Mouse (Mus musculus) hindbrain, embryonic 13.5 days (tissue): ENCODE data around the gene Gm26938. TPM values are rescaled to one million over a fixed set of nuclear protein-coding genes. Genes with fewer than 3 reads are reported as not detected.

Experiments used
- ATAC-seq: fragments of 200-750 bp; cut with Nextera tagmentation; 2 replicates; pipeline ENCODE4 v1.8.0; 2017; ENCODE audit warnings: moderate TSS enrichment; ENCODE audit not compliant: low FRiP score
- H3K27ac ChIP-seq: fragments of 300-500 bp; sonication (generic); 2 replicates; pipeline ENCODE4 v1.5.1; 2015; ENCODE audit warnings: inconsistent platforms, mild to moderate bottlenecking, moderate library complexity
- H3K27me3 ChIP-seq: fragments of 300-500 bp; sonication (generic); 2 replicates; pipeline ENCODE4 v1.6.1; 2015; ENCODE audit warnings: mild to moderate bottlenecking, inconsistent platforms
- H3K36me3 ChIP-seq: fragments of 300-500 bp; sonication (generic); 2 replicates; pipeline ENCODE4 v1.6.1; 2015; ENCODE audit warnings: mild to moderate bottlenecking, inconsistent platforms
- H3K4me1 ChIP-seq: fragments of 300-500 bp; sonication (generic); replicated peaks from 2 replicates; pipeline ENCODE4 v1.6.1; 2015; ENCODE audit warnings: inconsistent platforms
- H3K4me2 ChIP-seq: fragments of 300-500 bp; sonication (generic); 2 replicates; pipeline ENCODE4 v1.6.1; 2015; ENCODE audit warnings: inconsistent platforms, mild to moderate bottlenecking, moderate library complexity
- H3K4me3 ChIP-seq: fragments of 300-500 bp; sonication (generic); 2 replicates; pipeline ENCODE4 v1.5.1; 2015; ENCODE audit warnings: mild to moderate bottlenecking, inconsistent platforms
- H3K9ac ChIP-seq: fragments of 300-500 bp; sonication (generic); 2 replicates; pipeline ENCODE4 v1.6.1; 2015; ENCODE audit warnings: mild to moderate bottlenecking, inconsistent platforms
- H3K9me3 ChIP-seq: fragments of 300-500 bp; sonication (generic); 2 replicates; pipeline ENCODE4 v1.6.1; 2016; ENCODE audit warnings: inconsistent platforms
- WGBS: fragments of 180-500 bp; shearing (Covaris S2); methylation state at CpG from one replicate; pipeline ENCODE4 v1.1.7; 2015; 5-methylcytosine and 5-hydroxymethylcytosine counted together
- polyA plus RNA-seq: library from polyadenylated mRNA; unstranded; fragments of >200 nt; fragmentation: Nextera tagmentation; extraction: Ambion mirVana; gene quantifications from 2 replicates; pipeline ENCODE4 v1.2.1, GENCODE M21; 2015

Gene Gm26938
- polyA plus RNA-seq, 1 experiment from 2014 or later = not detected

GRCm38 (mm10) chr5:139829384-139829783 is 3.2 kb upstream of the Gm26938 start:
- Histone ChIP-seq H3K27me3 (0 out of 2 replicates have a peak, but pooled peaks cover 8% of the 10 kb centered on the region), H3K36me3 (peaks cover 2% of the 10 kb centered on the region; the same call in 1 of the 2 replicates), H3K27ac (no peak overlapping the region), H3K9ac (no peak overlapping the region), H3K4me1 (peaks cover 17% of the 10 kb centered on the region), H3K9me3 (no peaks in the 10 kb centered on the region), H3K4me2 (no peak overlapping the region), H3K4me3 (no peak overlapping the region)
- whole genome bisulfite sequencing = 86% methylated on average over 13 of the region's 13 CpGs
- no peak for ATAC-seq

DNA sequence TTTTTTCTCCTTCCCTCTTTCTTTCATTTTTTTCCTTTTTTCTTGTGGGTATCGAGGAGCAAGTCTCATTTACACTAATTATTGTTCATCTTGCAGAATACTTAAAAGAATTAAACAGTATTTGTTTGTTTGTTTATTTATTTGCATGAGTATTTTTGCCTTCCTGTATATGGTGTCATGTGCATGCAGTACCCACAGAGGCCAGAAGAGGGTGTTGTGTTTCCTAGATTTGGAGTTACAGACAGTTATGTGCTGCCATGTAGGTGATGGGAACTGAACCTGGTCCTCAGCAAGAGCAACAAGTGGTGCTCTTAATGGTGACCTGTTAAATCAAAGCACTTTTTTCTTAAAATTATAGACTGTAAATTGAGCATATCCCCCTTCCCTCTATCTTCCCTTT is 1.4 kb upstream of the Gm26938 start:
- ATAC-seq = no peak
- no peak overlapping the region for H3K27ac ChIP-seq
- H3K4me2 ChIP-seq = no peak overlapping the region
- 0 out of 2 replicates have a peak, but pooled peaks cover 8% of the 10 kb centered on the region for H3K27me3 ChIP-seq
- no peak overlapping the region for H3K9ac ChIP-seq
- peaks cover 21% of the 10 kb centered on the region for H3K4me1 ChIP-seq
- H3K4me3 ChIP-seq = no peak overlapping the region
- 96% methylated on average over 1 of the region's 1 CpGs for WGBS
- no peaks in the 10 kb centered on the region for H3K9me3 ChIP-seq
- peaks cover 18% of the 10 kb centered on the region for H3K36me3 ChIP-seq

- Histone ChIP-seq H3K9ac (peak overlapping the region; percentile 80), H3K27me3 (no peaks in the 10 kb centered on the region), H3K4me2 (peak overlapping the region; percentile 94), H3K27ac (peak overlapping the region; percentile 83; the same call in 1 of the 2 replicates), H3K36me3 (peaks cover 31% of the 10 kb centered on the region), H3K4me3 (peak overlapping the region; percentile 69), H3K4me1 (peaks cover 21% of the 10 kb centered on the region), H3K9me3 (no peaks in the 10 kb centered on the region)
- ATAC-seq = no peak; the same call in 1 of the 2 replicates
- 51% methylated on average over 11 of the region's 11 CpGs for WGBS
Measured at GRCm38 (mm10) chr5:139825947-139826346, 260 bp downstream of the Gm26938 start.

DNA sequence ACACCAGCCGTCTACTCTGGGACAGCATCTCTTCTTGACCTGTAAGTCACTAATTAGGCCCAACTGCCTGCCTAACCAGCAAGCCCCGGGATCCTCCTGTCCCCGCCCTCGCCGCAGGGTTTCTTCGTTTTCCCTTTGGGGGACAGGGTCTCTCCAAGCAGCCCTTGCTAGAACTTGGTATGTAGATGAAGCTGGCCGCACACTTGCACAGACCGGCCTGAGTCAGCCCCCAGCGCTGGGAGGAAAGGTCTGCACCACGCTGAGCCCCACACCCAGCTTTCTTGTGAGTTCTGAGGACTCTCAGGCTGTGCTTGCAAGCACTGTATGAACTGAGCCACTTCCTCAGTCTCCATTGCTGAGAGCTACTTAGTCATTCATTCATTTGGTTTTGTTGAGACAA is 1.7 kb downstream of the Gm26938 start:
- ATAC-seq = no peak
- Histone ChIP-seq H3K27me3 (no peaks in the 10 kb centered on the region), H3K4me3 (no peak overlapping the region), H3K36me3 (peaks cover 31% of the 10 kb centered on the region), H3K9ac (no peak overlapping the region), H3K4me1 (peaks cover 21% of the 10 kb centered on the region), H3K27ac (no peak overlapping the region), H3K4me2 (no peak overlapping the region; the same call in 1 of the 2 replicates), H3K9me3 (no peaks in the 10 kb centered on the region)
- 92% methylated on average over 10 of the region's 10 CpGs for whole genome bisulfite sequencing

GRCm38 (mm10) chr5:139821466-139822459 is 4.4 kb downstream of the Gm26938 start:
- Histone ChIP-seq H3K27ac (no peak overlapping the region), H3K36me3 (peaks cover 31% of the 10 kb centered on the region), H3K4me3 (no peak overlapping the region), H3K27me3 (no peaks in the 10 kb centered on the region; the same call in 1 of the 2 replicates), H3K9ac (no peak overlapping the region), H3K4me1 (peaks cover 21% of the 10 kb centered on the region), H3K4me2 (no peak overlapping the region), H3K9me3 (no peaks in the 10 kb centered on the region)
- 78% methylated on average over 12 of the region's 12 CpGs for WGBS
- no peak for ATAC-seq

- 87% methylated on average over 9 of the region's 9 CpGs for WGBS
- ATAC-seq = no peak
Measured at GRCm38 (mm10) chr5:139819538-139820181, 6.5 kb downstream of the Gm26938 start, which contains the start of gene Tmem184a. Gene Tmem184a, minus strand, starts transcription at chr5:139819917.

DNA sequence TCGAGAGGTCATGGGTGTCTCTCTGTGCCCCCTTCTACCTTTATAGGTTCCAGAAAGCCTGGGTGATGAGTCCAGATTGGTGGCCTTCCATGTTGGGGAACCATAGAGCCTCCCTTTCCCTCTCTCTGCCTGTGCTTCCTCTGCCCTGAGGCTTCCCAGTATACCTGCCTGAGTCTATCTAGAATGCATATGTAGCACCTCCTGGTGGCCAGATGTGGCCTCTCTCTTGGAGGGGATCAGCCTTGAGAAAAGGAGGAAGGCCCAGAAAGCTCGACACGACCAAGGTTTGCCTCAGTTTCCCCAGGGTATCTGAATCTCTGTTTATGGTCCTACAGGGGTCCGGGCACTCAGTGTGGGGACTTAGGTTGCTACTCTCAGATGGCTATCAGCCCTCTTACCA is 7.4 kb downstream of the Gm26938 start:
- no peak overlapping the region for H3K9ac ChIP-seq
- H3K27me3 ChIP-seq = peaks cover 17% of the 10 kb centered on the region
- ATAC-seq = no peak
- H3K4me3 ChIP-seq = no peak overlapping the region
- no peak overlapping the region for H3K27ac ChIP-seq
- peaks cover 25% of the 10 kb centered on the region for H3K36me3 ChIP-seq
- H3K9me3 ChIP-seq = no peaks in the 10 kb centered on the region
- WGBS = 58% methylated on average over 4 of the region's 4 CpGs
- peaks cover 7% of the 10 kb centered on the region; the same call in 1 of the 2 replicates for H3K4me1 ChIP-seq
- H3K4me2 ChIP-seq = no peak overlapping the region

More at GRCm38 (mm10) chr5:139819538-139820181, 6.5 kb downstream of the Gm26938 start, which contains the start of gene Tmem184a:
- Histone ChIP-seq H3K4me1 (peaks cover 6% of the 10 kb centered on the region), H3K4me3 (no peak within 1 kb of the TSS), H3K4me2 (no peak within 1 kb of the TSS), H3K27ac (no peak within 1 kb of the TSS), H3K9ac (no peak within 1 kb of the TSS), H3K27me3 (peaks cover 9% of the 10 kb centered on the region), H3K9me3 (no peaks in the 10 kb centered on the region), H3K36me3 (peaks cover 31% of the 10 kb centered on the region)

GRCm38 (mm10) chr5:139818056-139818455 is 8.2 kb downstream of the Gm26938 start:
- Histone ChIP-seq H3K4me1 (0 out of 2 replicates have a peak, but pooled peaks cover 4% of the 10 kb centered on the region), H3K27ac (no peak overlapping the region), H3K9me3 (no peaks in the 10 kb centered on the region), H3K27me3 (peaks cover 24% of the 10 kb centered on the region), H3K9ac (no peak overlapping the region), H3K4me2 (no peak overlapping the region), H3K4me3 (no peak overlapping the region), H3K36me3 (peaks cover 18% of the 10 kb centered on the region)
- ATAC-seq = no peak
- WGBS = 76% methylated on average over 3 of the region's 3 CpGs

GRCm38 (mm10) chr5:139817292-139817691 is 8.9 kb downstream of the Gm26938 start:
- Histone ChIP-seq H3K27ac (no peak overlapping the region), H3K9me3 (no peaks in the 10 kb centered on the region), H3K4me2 (no peak overlapping the region), H3K36me3 (peaks cover 10% of the 10 kb centered on the region), H3K27me3 (peaks cover 32% of the 10 kb centered on the region), H3K4me3 (no peak overlapping the region), H3K4me1 (0 out of 2 replicates have a peak, but pooled peaks cover 4% of the 10 kb centered on the region), H3K9ac (no peak overlapping the region)
- 5% methylated on average over 1 of the region's 1 CpGs for WGBS
- ATAC-seq = no peak

DNA sequence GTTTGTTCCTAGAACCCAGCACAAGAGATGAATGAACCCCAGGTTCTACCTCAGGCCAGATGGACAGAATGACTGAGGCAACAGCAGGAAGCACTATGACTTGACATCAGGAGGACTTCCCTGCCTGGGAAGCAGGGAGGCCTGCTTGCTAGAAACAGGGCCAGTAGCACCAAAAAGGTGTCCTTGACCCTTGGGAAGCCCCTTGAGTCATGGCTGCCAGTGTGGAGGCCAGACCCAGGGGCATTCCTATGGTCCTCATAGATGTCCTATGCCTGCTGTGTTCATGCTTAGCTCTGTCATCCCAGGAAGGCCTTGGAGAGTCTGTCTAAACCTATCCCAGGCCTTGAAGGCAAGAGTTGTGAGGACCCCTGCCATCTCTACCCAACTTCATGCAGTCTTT is 9.8 kb downstream of the Gm26938 start:
- H3K27me3 ChIP-seq = peaks cover 41% of the 10 kb centered on the region
- H3K27ac ChIP-seq = no peak overlapping the region
- no peaks in the 10 kb centered on the region for H3K9me3 ChIP-seq
- H3K4me1 ChIP-seq = 0 out of 2 replicates have a peak, but pooled peaks cover 4% of the 10 kb centered on the region
- H3K36me3 ChIP-seq = peaks cover 2% of the 10 kb centered on the region
- no peak overlapping the region for H3K9ac ChIP-seq
- H3K4me2 ChIP-seq = no peak overlapping the region
- no peak for ATAC-seq
- H3K4me3 ChIP-seq = no peak overlapping the region

GRCm38 (mm10) chr5:139815964-139816363 is 10.2 kb downstream of the Gm26938 start:
- H3K36me3 ChIP-seq = no peaks in the 10 kb centered on the region; the same call in 1 of the 2 replicates
- peaks cover 42% of the 10 kb centered on the region for H3K27me3 ChIP-seq
- no peak overlapping the region for H3K9ac ChIP-seq
- ATAC-seq = no peak
- no peak overlapping the region for H3K27ac ChIP-seq
- 77% methylated on average over 6 of the region's 6 CpGs for WGBS
- no peaks in the 10 kb centered on the region for H3K9me3 ChIP-seq
- no peak overlapping the region for H3K4me2 ChIP-seq
- H3K4me3 ChIP-seq = no peak overlapping the region
- 0 out of 2 replicates have a peak, but pooled peaks cover 4% of the 10 kb centered on the region for H3K4me1 ChIP-seq

GRCm38 (mm10) chr5:139813963-139814381 is 12.2 kb downstream of the Gm26938 start:
- Histone ChIP-seq H3K4me3 (no peak overlapping the region), H3K27ac (no peak overlapping the region), H3K9me3 (no peaks in the 10 kb centered on the region), H3K27me3 (peaks cover 46% of the 10 kb centered on the region), H3K9ac (no peak overlapping the region), H3K4me1 (0 out of 2 replicates have a peak, but pooled peaks cover 4% of the 10 kb centered on the region), H3K36me3 (no peaks in the 10 kb centered on the region), H3K4me2 (no peak overlapping the region)
- 6% methylated on average over 13 of the region's 13 CpGs for WGBS
- no peak for ATAC-seq
